Mouse (Mus musculus): ENCODE data around the gene Tspan11. TPM values are rescaled to one million over a fixed set of nuclear protein-coding genes. Genes with fewer than 3 reads are reported as not detected.

Gene Tspan11
- polyA plus RNA-seq, 1 experiment: 0.78 TPM

DNA sequence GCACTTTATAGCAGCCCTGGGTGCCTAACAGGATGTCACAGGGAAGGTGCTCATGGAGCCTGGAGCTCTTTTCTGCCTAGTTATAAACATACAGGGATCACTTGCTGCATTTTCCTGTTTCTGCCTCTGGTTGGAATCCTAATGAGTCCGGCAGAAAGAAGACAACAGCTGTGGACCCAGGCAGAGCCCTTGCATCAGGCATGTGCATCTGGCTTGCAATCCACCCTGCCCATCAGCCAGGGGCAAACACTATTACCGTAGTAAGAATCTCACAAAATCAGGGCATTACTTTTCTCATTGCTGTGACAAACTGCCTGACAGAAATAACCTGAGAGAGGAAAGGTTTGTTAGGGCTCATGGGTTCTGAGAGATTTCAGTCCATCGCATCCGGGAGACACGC, 68.8 kb downstream of the Tspan11 start:
- no peak overlapping the region for H3K4me3 ChIP-seq (ENCODE audit: insufficient read depth, low read depth, low read length)
- H3K27ac ChIP-seq (ENCODE audit: insufficient read depth, low read depth, low read length): no peak overlapping the region
- no peaks in the 10 kb centered on the region for H3K4me1 ChIP-seq (ENCODE audit: control insufficient read depth, insufficient read depth, low read length)
- DNase-seq: no peak
- no peaks in the 10 kb centered on the region for H3K36me3 ChIP-seq (ENCODE audit: control insufficient read depth, insufficient read depth, low read length)
- 79% methylated on average over 5 of the region's 5 CpGs for WGBS
- no peaks in the 10 kb centered on the region for H3K27me3 ChIP-seq (replicated peaks; ENCODE audit: control insufficient read depth, insufficient read depth, low read length)
- no peak for TF ChIP-seq CTCF (conservative IDR thresholded peaks at IDR 0.05; ENCODE audit: insufficient read depth, insufficient read length, low read depth, low read length)
- TF ChIP-seq POLR2A (IDR thresholded peaks at IDR 0.05; ENCODE audit: low read depth, low read length): no peak

DNA sequence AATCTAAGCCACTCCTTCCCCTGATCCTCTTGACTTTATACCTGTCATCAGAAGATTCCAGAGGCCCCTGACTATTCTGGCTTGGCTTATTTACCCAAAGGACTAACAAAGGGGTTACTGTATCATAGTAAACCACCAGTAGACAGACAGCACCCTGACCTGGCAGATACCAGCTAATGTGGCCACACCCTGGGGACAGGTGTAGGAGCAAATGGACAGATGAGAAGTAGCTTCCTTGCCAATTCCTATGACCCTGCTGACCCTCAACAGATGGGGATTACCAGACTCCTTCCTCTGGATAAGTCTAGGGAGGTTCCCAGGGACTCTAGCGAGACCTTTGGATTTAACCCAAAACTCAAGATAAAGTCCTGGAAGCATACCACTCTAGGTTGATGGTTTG, 72.8 kb downstream of the Tspan11 start:
- Histone ChIP-seq H3K4me3 (ENCODE audit: insufficient read depth, low read depth, low read length) (no peak overlapping the region), H3K27ac (ENCODE audit: insufficient read depth, low read depth, low read length) (no peak overlapping the region), H3K36me3 (ENCODE audit: control insufficient read depth, insufficient read depth, low read length) (peaks cover 1% of the 10 kb centered on the region), H3K4me1 (ENCODE audit: control insufficient read depth, insufficient read depth, low read length) (no peaks in the 10 kb centered on the region), H3K27me3 (replicated peaks; ENCODE audit: control insufficient read depth, insufficient read depth, low read length) (no peaks in the 10 kb centered on the region)
- WGBS: 81% methylated on average over 1 of the region's 1 CpGs
- DNase-seq: no peak
- no peak for TF ChIP-seq CTCF (conservative IDR thresholded peaks at IDR 0.05; ENCODE audit: insufficient read depth, insufficient read length, low read depth, low read length)
- TF ChIP-seq POLR2A (IDR thresholded peaks at IDR 0.05; ENCODE audit: low read depth, low read length): no peak

DNA sequence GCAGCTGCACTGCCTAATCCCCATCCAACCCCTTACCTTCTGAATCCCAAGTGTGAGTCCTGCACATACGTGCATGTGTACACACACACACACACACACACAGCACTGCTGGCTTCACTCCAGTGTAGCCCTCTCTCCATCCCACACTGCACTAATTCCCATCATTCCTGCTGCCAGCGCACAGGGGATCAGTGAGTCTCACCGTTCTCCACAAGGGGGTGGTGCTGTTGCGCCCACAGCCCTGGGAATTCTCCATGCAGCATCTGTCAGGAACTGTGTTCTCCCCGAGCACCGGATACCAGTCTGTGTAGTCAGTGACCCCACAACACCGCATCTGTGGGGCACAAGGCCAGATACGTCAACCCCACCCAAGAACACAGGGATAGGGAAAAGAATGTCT, 78.1 kb downstream of the Tspan11 start:
- TF ChIP-seq POLR2A (IDR thresholded peaks at IDR 0.05; ENCODE audit: low read depth, low read length) (no peak), CTCF (conservative IDR thresholded peaks at IDR 0.05; ENCODE audit: insufficient read depth, insufficient read length, low read depth, low read length) (no peak)
- DNase-seq: no peak
- 69% methylated on average over 8 of the region's 8 CpGs for WGBS
- no peaks in the 10 kb centered on the region for H3K27me3 ChIP-seq (replicated peaks; ENCODE audit: control insufficient read depth, insufficient read depth, low read length)
- peaks cover 1% of the 10 kb centered on the region for H3K36me3 ChIP-seq (ENCODE audit: control insufficient read depth, insufficient read depth, low read length)
- H3K27ac ChIP-seq (ENCODE audit: insufficient read depth, low read depth, low read length): no peak overlapping the region
- no peaks in the 10 kb centered on the region for H3K4me1 ChIP-seq (ENCODE audit: control insufficient read depth, insufficient read depth, low read length)
- no peak overlapping the region for H3K4me3 ChIP-seq (ENCODE audit: insufficient read depth, low read depth, low read length)

DNA sequence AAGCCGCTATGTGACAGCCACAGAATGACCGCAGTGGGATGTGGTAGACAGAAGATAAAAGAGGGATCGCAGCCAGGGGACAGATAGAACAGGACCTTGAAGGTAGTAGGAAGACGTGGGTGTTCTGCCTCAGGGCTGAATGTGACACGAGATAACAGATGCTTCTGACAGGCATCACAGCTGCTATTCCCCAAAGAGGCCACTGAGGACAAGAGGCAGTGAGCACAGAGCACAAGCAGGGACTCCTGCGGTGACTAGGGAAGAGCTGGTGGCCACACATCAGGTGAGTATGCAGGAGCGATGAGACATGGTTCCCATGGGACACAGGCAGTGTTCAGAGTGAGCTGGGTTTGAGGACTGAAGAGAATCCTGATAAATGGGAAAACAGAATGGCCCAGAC, 82.3 kb downstream of the Tspan11 start:
- H3K27me3 ChIP-seq (replicated peaks; ENCODE audit: control insufficient read depth, insufficient read depth, low read length): no peaks in the 10 kb centered on the region
- H3K36me3 ChIP-seq (ENCODE audit: control insufficient read depth, insufficient read depth, low read length): no peaks in the 10 kb centered on the region; the same call in 1 of the 2 replicates
- H3K4me1 ChIP-seq (ENCODE audit: control insufficient read depth, insufficient read depth, low read length): no peaks in the 10 kb centered on the region
- H3K4me3 ChIP-seq (ENCODE audit: insufficient read depth, low read depth, low read length): no peak overlapping the region
- 84% methylated on average over 7 of the region's 7 CpGs for WGBS
- no peak overlapping the region for H3K27ac ChIP-seq (ENCODE audit: insufficient read depth, low read depth, low read length)
- no peak for TF ChIP-seq CTCF (conservative IDR thresholded peaks at IDR 0.05; ENCODE audit: insufficient read depth, insufficient read length, low read depth, low read length)
- no peak for TF ChIP-seq POLR2A (IDR thresholded peaks at IDR 0.05; ENCODE audit: low read depth, low read length)
- no peak for DNase-seq

DNA sequence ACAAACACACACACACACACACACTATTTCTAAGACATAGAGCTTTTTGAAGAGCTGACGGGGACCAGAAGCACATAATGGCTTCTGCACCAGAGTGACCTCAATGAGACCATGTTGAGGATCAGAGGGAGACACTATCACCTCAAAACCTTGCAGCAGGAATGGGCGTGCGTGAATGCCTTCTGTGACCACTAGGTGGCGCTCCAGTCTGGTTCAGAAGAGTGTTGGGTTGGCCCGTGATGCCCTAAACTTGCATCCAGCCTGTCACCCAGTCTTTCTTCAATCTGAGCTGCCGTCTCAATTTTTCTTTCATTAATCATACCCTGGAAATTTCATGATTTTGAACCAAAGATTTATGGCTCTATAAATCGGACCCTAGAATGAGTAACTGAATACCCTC, 82.7 kb downstream of the Tspan11 start:
- H3K27ac ChIP-seq (ENCODE audit: insufficient read depth, low read depth, low read length): no peak overlapping the region
- DNase-seq: peak; percentile 74
- no peak overlapping the region for H3K4me3 ChIP-seq (ENCODE audit: insufficient read depth, low read depth, low read length)
- WGBS: 14% methylated on average over 7 of the region's 7 CpGs
- no peaks in the 10 kb centered on the region for H3K27me3 ChIP-seq (replicated peaks; ENCODE audit: control insufficient read depth, insufficient read depth, low read length)
- no peaks in the 10 kb centered on the region for H3K4me1 ChIP-seq (ENCODE audit: control insufficient read depth, insufficient read depth, low read length)
- no peaks in the 10 kb centered on the region for H3K36me3 ChIP-seq (ENCODE audit: control insufficient read depth, insufficient read depth, low read length)
- no peak for TF ChIP-seq POLR2A (IDR thresholded peaks at IDR 0.05; ENCODE audit: low read depth, low read length)
- TF ChIP-seq CTCF (conservative IDR thresholded peaks at IDR 0.05; ENCODE audit: insufficient read depth, insufficient read length, low read depth, low read length): peak; percentile 98

DNA sequence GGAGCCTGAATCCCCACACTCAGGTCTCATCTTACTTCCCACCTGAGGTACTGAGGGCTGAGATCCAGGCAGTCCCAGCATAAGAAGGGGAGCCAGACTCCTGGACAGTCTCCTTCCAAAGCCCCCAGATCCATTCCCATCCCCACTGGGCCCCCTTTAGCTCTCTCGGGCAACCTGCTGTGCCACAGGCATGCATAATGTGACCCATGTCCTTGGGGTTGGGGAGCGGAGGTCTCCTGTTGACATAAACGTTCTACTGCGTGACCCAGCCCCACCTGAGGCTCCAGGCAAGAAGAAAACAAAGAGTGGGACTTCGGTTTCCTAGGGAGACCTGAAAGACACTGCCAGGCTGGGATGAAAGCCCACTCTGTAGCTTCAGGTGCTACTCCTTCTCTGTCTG, 83.5 kb downstream of the Tspan11 start:
- no peak for TF ChIP-seq CTCF (conservative IDR thresholded peaks at IDR 0.05; ENCODE audit: insufficient read depth, insufficient read length, low read depth, low read length)
- no peak for TF ChIP-seq POLR2A (IDR thresholded peaks at IDR 0.05; ENCODE audit: low read depth, low read length)
- H3K27ac ChIP-seq (ENCODE audit: insufficient read depth, low read depth, low read length): no peak overlapping the region
- H3K4me1 ChIP-seq (ENCODE audit: control insufficient read depth, insufficient read depth, low read length): no peaks in the 10 kb centered on the region
- H3K27me3 ChIP-seq (replicated peaks; ENCODE audit: control insufficient read depth, insufficient read depth, low read length): no peaks in the 10 kb centered on the region
- H3K4me3 ChIP-seq (ENCODE audit: insufficient read depth, low read depth, low read length): no peak overlapping the region
- no peaks in the 10 kb centered on the region for H3K36me3 ChIP-seq (ENCODE audit: control insufficient read depth, insufficient read depth, low read length)
- 78% methylated on average over 5 of the region's 5 CpGs for WGBS
- DNase-seq: no peak

DNA sequence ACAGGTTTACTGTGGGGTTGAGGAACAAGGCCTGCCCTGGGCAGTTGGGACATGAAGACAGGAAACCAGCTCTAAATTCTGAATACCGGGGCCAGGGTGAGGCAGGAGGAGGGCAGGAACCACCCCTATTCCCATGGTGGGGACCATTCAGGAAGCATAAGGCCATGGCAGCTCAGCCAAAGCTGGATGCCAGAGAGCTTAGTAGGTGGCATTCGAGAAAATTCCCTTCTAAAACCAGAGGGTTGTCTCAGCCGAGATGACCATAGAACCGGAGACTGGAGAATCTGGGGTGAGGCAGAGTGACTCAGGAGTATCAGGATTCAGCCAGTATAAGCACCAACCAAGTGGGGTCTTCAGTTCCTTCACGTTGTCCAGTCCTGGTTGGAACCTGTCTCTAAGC, 84.5 kb downstream of the Tspan11 start:
- no peak for TF ChIP-seq CTCF (conservative IDR thresholded peaks at IDR 0.05; ENCODE audit: insufficient read depth, insufficient read length, low read depth, low read length)
- no peak for TF ChIP-seq POLR2A (IDR thresholded peaks at IDR 0.05; ENCODE audit: low read depth, low read length)
- WGBS: 70% methylated on average over 5 of the region's 5 CpGs
- Histone ChIP-seq H3K27me3 (replicated peaks; ENCODE audit: control insufficient read depth, insufficient read depth, low read length) (no peaks in the 10 kb centered on the region), H3K4me1 (ENCODE audit: control insufficient read depth, insufficient read depth, low read length) (no peaks in the 10 kb centered on the region), H3K36me3 (ENCODE audit: control insufficient read depth, insufficient read depth, low read length) (no peaks in the 10 kb centered on the region), H3K4me3 (ENCODE audit: insufficient read depth, low read depth, low read length) (no peak overlapping the region), H3K27ac (ENCODE audit: insufficient read depth, low read depth, low read length) (no peak overlapping the region)
- no peak for DNase-seq

DNA sequence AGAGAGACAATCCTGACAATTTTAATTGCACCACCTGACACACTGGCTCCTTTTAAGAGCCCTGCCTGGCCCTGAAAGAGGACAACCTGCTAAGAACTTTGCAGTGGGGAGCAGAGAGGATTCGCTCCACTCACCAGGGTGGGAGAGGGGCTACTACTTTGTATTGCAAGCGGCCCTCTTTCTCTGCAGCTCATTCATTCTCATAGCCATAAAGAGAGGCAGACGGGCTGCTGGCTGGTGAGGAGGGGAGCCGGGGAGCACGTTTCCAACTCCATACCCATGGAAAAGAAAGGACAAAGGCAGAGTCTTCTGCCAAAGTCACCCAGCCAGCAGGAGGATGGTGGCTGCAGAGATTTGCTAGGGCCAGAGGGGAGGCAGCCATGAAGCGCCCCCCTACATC, 86.2 kb downstream of the Tspan11 start:
- WGBS: 81% methylated on average over 6 of the region's 6 CpGs
- Histone ChIP-seq H3K27me3 (replicated peaks; ENCODE audit: control insufficient read depth, insufficient read depth, low read length) (no peaks in the 10 kb centered on the region), H3K27ac (ENCODE audit: insufficient read depth, low read depth, low read length) (no peak overlapping the region), H3K4me1 (ENCODE audit: control insufficient read depth, insufficient read depth, low read length) (no peaks in the 10 kb centered on the region), H3K36me3 (ENCODE audit: control insufficient read depth, insufficient read depth, low read length) (no peaks in the 10 kb centered on the region), H3K4me3 (ENCODE audit: insufficient read depth, low read depth, low read length) (no peak overlapping the region)
- DNase-seq: no peak
- no peak for TF ChIP-seq CTCF (conservative IDR thresholded peaks at IDR 0.05; ENCODE audit: insufficient read depth, insufficient read length, low read depth, low read length)
- no peak for TF ChIP-seq POLR2A (IDR thresholded peaks at IDR 0.05; ENCODE audit: low read depth, low read length)

Data from kidney, adult 2 months (tissue).